Mouse (Mus musculus): Measurements from ENCODE around the gene Fkbp5. TPM values are rescaled to one million over a fixed set of nuclear protein-coding genes. Genes with fewer than 3 reads are reported as not detected.
A peak's percentile ranks its signal among the peaks of the same experiment; 100 is the strongest.

The Fkbp5 gene
- polyA plus RNA-seq, 1 experiment from 2014 or later, result 32.8 TPM

GRCm38 (mm10) chr17:28533327-28533726 is 16.0 kb upstream of the Fkbp5 start:
- Histone ChIP-seq H3K27ac (replicated peaks) (no peak overlapping the region), H3K4me1 (no peaks in the 10 kb centered on the region), H3K36me3 (no peaks in the 10 kb centered on the region), H3K4me2 (replicated peaks) (no peak overlapping the region), H3K4me3 (no peak overlapping the region), H3K27me3 (0 out of 2 replicates have a peak, but pooled peaks cover 3% of the 10 kb centered on the region), H3K9ac (replicated peaks) (no peak overlapping the region), H3K9me3 (no peaks in the 10 kb centered on the region)
- no peak for ATAC-seq (replicated peaks)
- WGBS, result 90% methylated on average over 13 of the region's 13 CpGs

GRCm38 (mm10) chr17:28532557-28532956 is 15.2 kb upstream of the Fkbp5 start:
- no peak for ATAC-seq (replicated peaks)
- WGBS, result 89% methylated on average over 7 of the region's 7 CpGs
- H3K9ac ChIP-seq (replicated peaks), result no peak overlapping the region
- H3K4me3 ChIP-seq, result no peak overlapping the region
- no peak overlapping the region for H3K4me2 ChIP-seq (replicated peaks)
- H3K36me3 ChIP-seq, result no peaks in the 10 kb centered on the region
- H3K27ac ChIP-seq (replicated peaks), result no peak overlapping the region
- 0 out of 2 replicates have a peak, but pooled peaks cover 3% of the 10 kb centered on the region for H3K27me3 ChIP-seq
- H3K9me3 ChIP-seq, result no peaks in the 10 kb centered on the region
- peaks cover 3% of the 10 kb centered on the region; the same call in 1 of the 2 replicates for H3K4me1 ChIP-seq

- Histone ChIP-seq H3K27ac (replicated peaks) (no peak overlapping the region), H3K4me1 (peaks cover 4% of the 10 kb centered on the region; the same call in 1 of the 2 replicates), H3K4me3 (no peak overlapping the region), H3K9me3 (no peaks in the 10 kb centered on the region), H3K4me2 (replicated peaks) (peak overlapping the region; percentile 11; the same call in 1 of the 2 replicates), H3K9ac (replicated peaks) (no peak overlapping the region), H3K27me3 (0 out of 2 replicates have a peak, but pooled peaks cover 3% of the 10 kb centered on the region), H3K36me3 (no peaks in the 10 kb centered on the region)
- WGBS, result 18% methylated on average over 18 of the region's 18 CpGs
- ATAC-seq (replicated peaks), result no peak
These were observed 14.6 kb upstream of the Fkbp5 start for GRCm38 (mm10) chr17:28531946-28532345.

GRCm38 (mm10) chr17:28530506-28530905 is 13.2 kb upstream of the Fkbp5 start, which contains the start of gene Armc12:
Armc12 (plus strand) TSS chr17:28530806.
- Histone ChIP-seq H3K27ac (replicated peaks) (no peak within 1 kb of the TSS), H3K36me3 (no peaks in the 10 kb centered on the region), H3K9me3 (no peaks in the 10 kb centered on the region), H3K27me3 (0 out of 2 replicates have a peak, but pooled peaks cover 3% of the 10 kb centered on the region), H3K4me2 (replicated peaks) (no peak within 1 kb of the TSS), H3K9ac (replicated peaks) (no peak within 1 kb of the TSS), H3K4me3 (no peak within 1 kb of the TSS), H3K4me1 (peaks cover 4% of the 10 kb centered on the region; the same call in 1 of the 2 replicates)
- no peak for ATAC-seq (replicated peaks)
- WGBS, result 89% methylated on average over 6 of the region's 6 CpGs

GRCm38 (mm10) chr17:28529116-28529515 is 11.8 kb upstream of the Fkbp5 start:
- Histone ChIP-seq H3K9me3 (no peaks in the 10 kb centered on the region), H3K9ac (replicated peaks) (no peak overlapping the region), H3K4me2 (replicated peaks) (no peak overlapping the region), H3K4me3 (no peak overlapping the region), H3K27ac (replicated peaks) (no peak overlapping the region), H3K27me3 (0 out of 2 replicates have a peak, but pooled peaks cover 3% of the 10 kb centered on the region), H3K36me3 (no peaks in the 10 kb centered on the region), H3K4me1 (peaks cover 4% of the 10 kb centered on the region; the same call in 1 of the 2 replicates)
- WGBS, result 78% methylated on average over 4 of the region's 4 CpGs
- no peak for ATAC-seq (replicated peaks)

- WGBS, result 2% methylated on average over 6 of the region's 6 CpGs
- Histone ChIP-seq H3K36me3 (no peaks in the 10 kb centered on the region), H3K27me3 (0 out of 2 replicates have a peak, but pooled peaks cover 3% of the 10 kb centered on the region), H3K4me2 (replicated peaks) (no peak overlapping the region), H3K9me3 (no peaks in the 10 kb centered on the region), H3K9ac (replicated peaks) (no peak overlapping the region), H3K4me3 (no peak overlapping the region), H3K27ac (replicated peaks) (no peak overlapping the region), H3K4me1 (peaks cover 8% of the 10 kb centered on the region)
- ATAC-seq (replicated peaks), result 0 out of 2 replicates have a peak, but pooled peaks have one; percentile 57
These were observed 10.7 kb upstream of the Fkbp5 start for GRCm38 (mm10) chr17:28528043-28528351.

- H3K27ac ChIP-seq (replicated peaks), result no peak overlapping the region
- H3K4me3 ChIP-seq, result no peak overlapping the region
- ATAC-seq (replicated peaks), result no peak
- peaks cover 9% of the 10 kb centered on the region for H3K4me1 ChIP-seq
- no peak overlapping the region for H3K4me2 ChIP-seq (replicated peaks)
- no peaks in the 10 kb centered on the region for H3K36me3 ChIP-seq
- H3K9me3 ChIP-seq, result no peaks in the 10 kb centered on the region
- H3K9ac ChIP-seq (replicated peaks), result no peak overlapping the region
- 52% methylated on average over 12 of the region's 12 CpGs for whole genome bisulfite sequencing
- H3K27me3 ChIP-seq, result 0 out of 2 replicates have a peak, but pooled peaks cover 3% of the 10 kb centered on the region
These were observed 10.1 kb upstream of the Fkbp5 start for GRCm38 (mm10) chr17:28527184-28528042.

GRCm38 (mm10) chr17:28524831-28525430 is 7.6 kb upstream of the Fkbp5 start:
- H3K27me3 ChIP-seq, result no peaks in the 10 kb centered on the region
- H3K27ac ChIP-seq (replicated peaks), result no peak overlapping the region
- no peak overlapping the region for H3K9ac ChIP-seq (replicated peaks)
- no peak for ATAC-seq (replicated peaks)
- H3K4me2 ChIP-seq (replicated peaks), result no peak overlapping the region
- H3K4me3 ChIP-seq, result no peak overlapping the region
- WGBS, result 74% methylated on average over 4 of the region's 4 CpGs
- no peaks in the 10 kb centered on the region for H3K36me3 ChIP-seq
- H3K9me3 ChIP-seq, result no peaks in the 10 kb centered on the region
- peaks cover 14% of the 10 kb centered on the region for H3K4me1 ChIP-seq

- WGBS, result 87% methylated on average over 23 of the region's 23 CpGs
- no peaks in the 10 kb centered on the region for H3K9me3 ChIP-seq
- H3K4me2 ChIP-seq (replicated peaks), result no peak overlapping the region
- H3K4me3 ChIP-seq, result no peak overlapping the region; the same call in 1 of the 2 replicates
- H3K36me3 ChIP-seq, result no peaks in the 10 kb centered on the region
- no peaks in the 10 kb centered on the region for H3K27me3 ChIP-seq
- H3K27ac ChIP-seq (replicated peaks), result no peak overlapping the region
- ATAC-seq (replicated peaks), result no peak
- peaks cover 14% of the 10 kb centered on the region for H3K4me1 ChIP-seq
- H3K9ac ChIP-seq (replicated peaks), result no peak overlapping the region
These were observed 6.8 kb upstream of the Fkbp5 start for GRCm38 (mm10) chr17:28524009-28524695.

- no peaks in the 10 kb centered on the region for H3K27me3 ChIP-seq
- WGBS, result 8% methylated on average over 28 of the region's 28 CpGs
- no peak for ATAC-seq (replicated peaks)
These were observed 6.2 kb upstream of the Fkbp5 start for GRCm38 (mm10) chr17:28523355-28524008.

GRCm38 (mm10) chr17:28522623-28523354 is 5.5 kb upstream of the Fkbp5 start:
- ATAC-seq (replicated peaks), result peak; percentile 87
- Histone ChIP-seq H3K9me3 (no peaks in the 10 kb centered on the region), H3K27me3 (no peaks in the 10 kb centered on the region), H3K4me3 (peak overlapping the region; percentile 72), H3K9ac (replicated peaks) (peak overlapping the region; percentile 79), H3K4me1 (peaks cover 23% of the 10 kb centered on the region), H3K4me2 (replicated peaks) (peak overlapping the region; percentile 71), H3K27ac (replicated peaks) (peak overlapping the region; percentile 91), H3K36me3 (no peaks in the 10 kb centered on the region)
- under 1% methylated on average over 54 of the region's 66 CpGs for WGBS

More at GRCm38 (mm10) chr17:28523355-28524008, 6.2 kb upstream of the Fkbp5 start:
- peaks cover 17% of the 10 kb centered on the region for H3K4me1 ChIP-seq
- H3K9ac ChIP-seq (replicated peaks), result peak overlapping the region; percentile 79
- peak overlapping the region; percentile 72 for H3K4me3 ChIP-seq
- peak overlapping the region; percentile 71 for H3K4me2 ChIP-seq (replicated peaks)
- H3K27ac ChIP-seq (replicated peaks), result peak overlapping the region; percentile 91
- no peaks in the 10 kb centered on the region for H3K9me3 ChIP-seq
- no peaks in the 10 kb centered on the region for H3K36me3 ChIP-seq
